Mouse (Mus musculus) stomach, adult 2 months (tissue): Measurements from ENCODE around the gene Olfr887. TPM values are rescaled to one million over a fixed set of nuclear protein-coding genes. Genes with fewer than 3 reads are reported as not detected.

Source experiments
- polyA plus RNA-seq: library from polyadenylated mRNA; depleted of rRNA; stranded (reverse); fragments of >200 nt; gene quantifications from 2 replicates; pipeline ENCODE4 v1.2.3, GENCODE M21; 2012; rRNA removed

The Olfr887 gene
- not detected in 2 replicates for polyA plus RNA-seq

GRCm38 (mm10) chr9:38083772-38084171 lies at the start of gene Olfr887:
Olfr887 (plus strand) TSS chr9:38084072.

GRCm38 (mm10) chr9:38046255-38046654 lies 37.6 kb upstream of the Olfr887 start, which contains the start of gene Olfr884:
Olfr884 (plus strand) TSS chr9:38046555.

GRCm38 (mm10) chr9:38061022-38061421 lies 22.9 kb upstream of the Olfr887 start, which contains the start of gene Olfr885:
Olfr885 (plus strand) TSS chr9:38061322.

GRCm38 (mm10) chr9:38107828-38108227 lies 24.0 kb downstream of the Olfr887 start, which contains the start of gene Olfr888:
Olfr888 (plus strand) TSS chr9:38108128.

GRCm38 (mm10) chr9:38114898-38115297 lies 31.0 kb downstream of the Olfr887 start, which contains the start of gene Olfr889:
Olfr889 (plus strand) TSS chr9:38115198.

Other genes starting within 250 kb of the Olfr887 start
- not detected in 2 replicates for gene Olfr877, start 229.8 kb upstream of the Olfr887 start, polyA plus RNA-seq
- not detected in 2 replicates for gene Olfr145, start 187.3 kb upstream of the Olfr887 start, polyA plus RNA-seq
- gene Olfr878, start 166.2 kb upstream of the Olfr887 start, polyA plus RNA-seq, result not detected in 2 replicates
- gene Olfr881, start 92.2 kb upstream of the Olfr887 start, polyA plus RNA-seq, result not detected in 2 replicates
- gene Olfr883, start 58.3 kb upstream of the Olfr887 start, polyA plus RNA-seq, result not detected in 2 replicates
- not detected in 2 replicates for gene Olfr884, start 37.5 kb upstream of the Olfr887 start, polyA plus RNA-seq
- gene Olfr885, start 22.8 kb upstream of the Olfr887 start, polyA plus RNA-seq, result not detected in 2 replicates
- gene Olfr888, start 24.1 kb downstream of the Olfr887 start, polyA plus RNA-seq, result not detected in 2 replicates
- not detected in 2 replicates for gene Olfr889, start 31.1 kb downstream of the Olfr887 start, polyA plus RNA-seq
- gene Olfr890, start 58.4 kb downstream of the Olfr887 start, polyA plus RNA-seq, result not detected in 2 replicates
- not detected in 2 replicates for gene Olfr891, start 96.7 kb downstream of the Olfr887 start, polyA plus RNA-seq
- gene Olfr893, start 124.3 kb downstream of the Olfr887 start, polyA plus RNA-seq, result not detected in 2 replicates
- gene Olfr894, start 134.0 kb downstream of the Olfr887 start, polyA plus RNA-seq, result not detected in 2 replicates
- gene Olfr143, start 168.7 kb downstream of the Olfr887 start, polyA plus RNA-seq, result not detected in 2 replicates
- gene Olfr895, start 183.8 kb downstream of the Olfr887 start, polyA plus RNA-seq, result not detected in 2 replicates
- gene Olfr896-ps1, start 207.0 kb downstream of the Olfr887 start, polyA plus RNA-seq, result not detected in 2 replicates
- gene Olfr25, start 245.0 kb downstream of the Olfr887 start, polyA plus RNA-seq, result not detected in 2 replicates